Mouse (Mus musculus): ENCODE measurements at regions not wholly inside any gene's neighbourhood (a gene's known extent, or its start where the extent isn't known, plus 50 kb on each side); places are given as distances from the start of the nearest gene placed in this dataset.

DNA sequence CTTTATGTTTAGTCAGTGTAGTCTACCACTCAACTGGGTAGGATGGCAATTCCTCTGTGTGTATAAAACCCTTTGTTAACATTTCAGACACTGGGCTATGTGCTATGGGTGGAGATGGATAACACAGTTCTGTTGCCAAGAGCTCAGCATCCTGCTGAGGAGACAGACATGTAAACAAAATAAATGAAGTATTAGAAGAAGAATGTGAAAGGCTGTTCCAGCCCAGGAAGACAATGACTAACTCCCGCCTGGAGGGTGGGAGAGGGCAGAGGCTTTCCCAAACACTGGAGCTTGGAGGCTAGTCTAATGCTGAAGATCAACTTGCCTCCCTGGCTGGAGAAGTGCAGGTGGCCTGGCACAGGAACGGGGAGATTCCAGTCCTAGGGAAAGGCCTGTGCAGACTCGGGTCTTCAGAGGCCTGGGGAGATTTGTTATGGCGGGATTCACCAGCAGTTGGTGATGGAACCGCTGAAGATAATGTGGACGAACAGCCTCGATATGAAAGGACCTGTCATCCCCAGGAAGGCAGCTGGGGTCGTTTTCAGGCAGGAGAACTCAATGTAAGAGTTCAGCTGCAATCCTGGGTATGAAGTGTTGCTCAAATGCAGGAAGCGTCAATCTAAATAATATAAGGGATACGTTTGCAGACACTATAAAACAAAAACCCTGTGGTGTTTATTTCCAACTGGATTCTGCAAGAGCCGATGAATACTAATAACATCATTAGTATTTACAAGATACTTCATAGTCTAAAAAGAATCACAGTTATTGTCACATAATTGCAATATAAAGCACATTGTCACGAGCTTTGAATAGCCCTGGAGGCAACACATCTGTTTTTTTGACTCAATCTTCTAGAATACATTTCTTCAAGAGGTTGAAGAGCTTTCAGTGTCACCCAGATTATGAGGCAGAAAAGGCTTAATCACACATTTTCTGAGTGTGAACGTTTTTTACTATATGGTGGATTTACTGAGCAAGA lies 498.8 kb upstream of the Btbd3 start:
- no peak for TF ChIP-seq CTCF (IDR thresholded peaks at IDR 0.05; ENCODE audit: extremely low read depth, insufficient read depth, insufficient read length, insufficient replicate concordance)
- no peak for TF ChIP-seq POLR2A (IDR thresholded peaks at IDR 0.05; ENCODE audit: low read depth, low read length)
- 66% methylated on average over 13 of the region's 13 CpGs for WGBS
- H3K27me3 ChIP-seq (ENCODE audit: control insufficient read depth, insufficient read depth, low read length): no peaks in the 10 kb centered on the region
- no peaks in the 10 kb centered on the region for H3K4me1 ChIP-seq (ENCODE audit: control insufficient read depth, insufficient read depth, insufficient read length)
- H3K4me3 ChIP-seq (ENCODE audit: extremely low read depth, insufficient read depth, insufficient read length): no peak overlapping the region
- no peak overlapping the region for H3K27ac ChIP-seq (ENCODE audit: insufficient read depth, low read length)
- no peaks in the 10 kb centered on the region for H3K36me3 ChIP-seq (ENCODE audit: control insufficient read depth, insufficient read depth, low read length)
- DNase-seq (ENCODE audit: low read depth in 1 of 2, low spot score in 2 of 2): no peak

GRCm38 (mm10) chr2:137756220-137756619 lies 500.1 kb upstream of the Btbd3 start:
- no peak overlapping the region for H3K27ac ChIP-seq (ENCODE audit: insufficient read depth, low read length)
- DNase-seq (ENCODE audit: low read depth in 1 of 2, low spot score in 2 of 2): no peak
- TF ChIP-seq POLR2A (IDR thresholded peaks at IDR 0.05; ENCODE audit: low read depth, low read length) (no peak), CTCF (IDR thresholded peaks at IDR 0.05; ENCODE audit: extremely low read depth, insufficient read depth, insufficient read length, insufficient replicate concordance) (no peak)
- H3K27me3 ChIP-seq (ENCODE audit: control insufficient read depth, insufficient read depth, low read length): no peaks in the 10 kb centered on the region
- no peaks in the 10 kb centered on the region for H3K4me1 ChIP-seq (ENCODE audit: control insufficient read depth, insufficient read depth, insufficient read length)
- WGBS: 29% methylated on average over 3 of the region's 3 CpGs
- H3K4me3 ChIP-seq (ENCODE audit: extremely low read depth, insufficient read depth, insufficient read length): no peak overlapping the region
- no peaks in the 10 kb centered on the region for H3K36me3 ChIP-seq (ENCODE audit: control insufficient read depth, insufficient read depth, low read length)

- 88% methylated on average over 3 of the region's 3 CpGs for WGBS
- TF ChIP-seq CTCF (IDR thresholded peaks at IDR 0.05; ENCODE audit: extremely low read depth, insufficient read depth, insufficient read length, insufficient replicate concordance) (no peak), POLR2A (IDR thresholded peaks at IDR 0.05; ENCODE audit: low read depth, low read length) (no peak)
- Histone ChIP-seq H3K4me1 (ENCODE audit: control insufficient read depth, insufficient read depth, insufficient read length) (no peaks in the 10 kb centered on the region), H3K4me3 (ENCODE audit: extremely low read depth, insufficient read depth, insufficient read length) (no peak overlapping the region), H3K36me3 (ENCODE audit: control insufficient read depth, insufficient read depth, low read length) (no peaks in the 10 kb centered on the region), H3K27me3 (ENCODE audit: control insufficient read depth, insufficient read depth, low read length) (no peaks in the 10 kb centered on the region), H3K27ac (ENCODE audit: insufficient read depth, low read length) (no peak overlapping the region)
- no peak for DNase-seq (ENCODE audit: low read depth in 1 of 2, low spot score in 2 of 2)
Observed at GRCm38 (mm10) chr2:137754481-137754880, 501.9 kb upstream of the Btbd3 start.

GRCm38 (mm10) chr2:137732410-137732809 lies 524.0 kb upstream of the Btbd3 start:
- H3K36me3 ChIP-seq (ENCODE audit: control insufficient read depth, insufficient read depth, low read length): no peaks in the 10 kb centered on the region
- H3K4me1 ChIP-seq (ENCODE audit: control insufficient read depth, insufficient read depth, insufficient read length): no peaks in the 10 kb centered on the region
- TF ChIP-seq POLR2A (IDR thresholded peaks at IDR 0.05; ENCODE audit: low read depth, low read length) (no peak), CTCF (IDR thresholded peaks at IDR 0.05; ENCODE audit: extremely low read depth, insufficient read depth, insufficient read length, insufficient replicate concordance) (no peak)
- no peak overlapping the region for H3K27ac ChIP-seq (ENCODE audit: insufficient read depth, low read length)
- no peak for DNase-seq (ENCODE audit: low read depth in 1 of 2, low spot score in 2 of 2)
- H3K27me3 ChIP-seq (ENCODE audit: control insufficient read depth, insufficient read depth, low read length): no peaks in the 10 kb centered on the region
- H3K4me3 ChIP-seq (ENCODE audit: extremely low read depth, insufficient read depth, insufficient read length): no peak overlapping the region
- 22% methylated on average over 2 of the region's 2 CpGs for WGBS

DNA sequence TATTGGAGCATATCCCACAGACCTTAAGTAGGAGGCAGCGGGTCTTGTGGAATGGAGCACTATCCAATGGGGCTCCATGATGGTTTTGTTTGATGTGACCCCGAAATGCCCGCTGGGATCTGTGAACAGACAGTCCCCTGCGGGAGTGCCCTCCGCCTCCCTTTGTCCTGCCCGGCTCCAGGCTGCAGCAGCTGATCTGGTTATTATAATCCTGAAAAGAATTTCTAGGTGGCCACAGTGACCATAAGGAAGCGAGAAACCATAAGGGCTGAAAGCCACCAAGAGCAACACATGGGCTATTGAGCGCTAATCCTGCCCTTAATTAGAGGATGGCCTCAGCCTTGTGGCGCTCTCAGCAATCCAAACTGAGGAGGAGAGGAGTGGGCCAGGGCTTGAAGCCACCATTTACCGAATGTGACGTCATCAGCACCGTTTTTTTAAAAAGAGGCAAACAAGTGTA lies 525.9 kb upstream of the Btbd3 start:
- 85% methylated on average over 12 of the region's 12 CpGs for WGBS
- TF ChIP-seq POLR2A (IDR thresholded peaks at IDR 0.05; ENCODE audit: low read depth, low read length): no peak
- no peak overlapping the region for H3K27ac ChIP-seq (ENCODE audit: insufficient read depth, low read length)
- no peaks in the 10 kb centered on the region for H3K27me3 ChIP-seq (ENCODE audit: control insufficient read depth, insufficient read depth, low read length)
- H3K4me3 ChIP-seq (ENCODE audit: extremely low read depth, insufficient read depth, insufficient read length): no peak overlapping the region
- H3K4me1 ChIP-seq (ENCODE audit: control insufficient read depth, insufficient read depth, insufficient read length): no peaks in the 10 kb centered on the region
- no peak for DNase-seq (ENCODE audit: low read depth in 1 of 2, low spot score in 2 of 2)
- no peaks in the 10 kb centered on the region for H3K36me3 ChIP-seq (ENCODE audit: control insufficient read depth, insufficient read depth, low read length)

DNA sequence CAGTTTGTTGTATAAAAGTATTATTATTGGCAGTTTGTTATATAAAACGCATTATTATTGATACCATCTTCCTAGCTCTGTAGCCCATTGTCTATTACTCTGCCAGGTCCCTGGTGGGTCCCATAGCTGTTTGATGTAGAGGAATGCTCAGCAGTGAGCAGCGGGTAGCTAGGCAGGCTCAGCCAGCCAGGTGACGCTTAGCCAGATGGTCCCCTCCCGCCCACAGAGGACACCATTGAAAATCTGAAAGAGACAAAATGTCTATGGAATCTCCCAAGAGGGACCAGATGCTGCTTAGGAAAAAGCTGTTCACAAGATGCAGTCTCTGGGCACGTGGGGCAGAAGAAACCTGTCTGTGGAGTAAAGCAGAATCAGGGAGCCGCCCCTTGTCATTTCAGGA lies 526.5 kb upstream of the Btbd3 start:
- H3K4me1 ChIP-seq (ENCODE audit: control insufficient read depth, insufficient read depth, insufficient read length): no peaks in the 10 kb centered on the region
- DNase-seq (ENCODE audit: low read depth in 1 of 2, low spot score in 2 of 2): no peak
- TF ChIP-seq CTCF (IDR thresholded peaks at IDR 0.05; ENCODE audit: extremely low read depth, insufficient read depth, insufficient read length, insufficient replicate concordance) (no peak), POLR2A (IDR thresholded peaks at IDR 0.05; ENCODE audit: low read depth, low read length) (no peak)
- H3K36me3 ChIP-seq (ENCODE audit: control insufficient read depth, insufficient read depth, low read length): no peaks in the 10 kb centered on the region
- no peaks in the 10 kb centered on the region for H3K27me3 ChIP-seq (ENCODE audit: control insufficient read depth, insufficient read depth, low read length)
- no peak overlapping the region for H3K4me3 ChIP-seq (ENCODE audit: extremely low read depth, insufficient read depth, insufficient read length)
- H3K27ac ChIP-seq (ENCODE audit: insufficient read depth, low read length): no peak overlapping the region
- WGBS: 88% methylated on average over 6 of the region's 6 CpGs

DNA sequence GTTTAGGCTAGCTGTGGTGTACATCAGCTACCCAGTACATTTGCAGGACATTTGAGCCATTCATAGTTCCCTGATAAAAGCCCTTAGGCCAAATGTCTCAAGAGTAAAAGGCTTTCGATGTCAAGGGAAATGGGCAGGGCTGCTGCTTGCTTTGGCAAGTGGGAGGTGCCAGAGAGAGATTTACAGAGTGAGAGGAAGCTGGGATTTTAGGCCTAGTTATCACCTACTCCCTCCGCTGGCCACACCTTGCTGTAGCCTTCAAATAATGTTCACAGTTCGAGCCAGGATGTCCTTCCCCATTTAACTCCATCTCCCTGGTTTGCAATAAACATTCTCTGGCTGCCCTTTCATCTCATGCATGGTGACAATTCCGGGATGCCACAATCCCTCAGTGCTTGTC lies 527.2 kb upstream of the Btbd3 start:
- Histone ChIP-seq H3K4me3 (ENCODE audit: extremely low read depth, insufficient read depth, insufficient read length) (no peak overlapping the region), H3K27ac (ENCODE audit: insufficient read depth, low read length) (no peak overlapping the region), H3K27me3 (ENCODE audit: control insufficient read depth, insufficient read depth, low read length) (no peaks in the 10 kb centered on the region), H3K36me3 (ENCODE audit: control insufficient read depth, insufficient read depth, low read length) (no peaks in the 10 kb centered on the region), H3K4me1 (ENCODE audit: control insufficient read depth, insufficient read depth, insufficient read length) (no peaks in the 10 kb centered on the region)
- WGBS: 31% methylated on average over 4 of the region's 4 CpGs
- DNase-seq (ENCODE audit: low read depth in 1 of 2, low spot score in 2 of 2): no peak
- TF ChIP-seq POLR2A (IDR thresholded peaks at IDR 0.05; ENCODE audit: low read depth, low read length) (no peak), CTCF (IDR thresholded peaks at IDR 0.05; ENCODE audit: extremely low read depth, insufficient read depth, insufficient read length, insufficient replicate concordance) (no peak)
